Mouse (Mus musculus) small intestine, adult 2 months (tissue): ENCODE results near the gene Abcg3. TPM values are rescaled to one million over a fixed set of nuclear protein-coding genes. Genes with fewer than 3 reads are reported as not detected.

ENCODE experiments used
- H3K27ac ChIP-seq: fragments of 200-500 bp; 2 replicates; pipeline ENCODE4 v1.5.1; 2012; ENCODE audit warnings: low read depth, low read length, control low read depth, inconsistent platforms; ENCODE audit not compliant: insufficient read depth
- H3K27me3 ChIP-seq: fragments of 200-500 bp; 2 replicates; pipeline ENCODE4 v1.6.1; 2012; ENCODE audit warnings: mild to moderate bottlenecking, moderate library complexity, low read length, inconsistent platforms; ENCODE audit not compliant: control insufficient read depth, insufficient read depth
- H3K36me3 ChIP-seq: fragments of 200-500 bp; 2 replicates; pipeline ENCODE4 v1.6.1; 2012; ENCODE audit warnings: mild to moderate bottlenecking, low read length, control low read depth, inconsistent platforms; ENCODE audit not compliant: control insufficient read depth, insufficient read depth
- H3K4me1 ChIP-seq: fragments of 200-500 bp; 2 replicates; pipeline ENCODE4 v1.6.1; 2012; ENCODE audit warnings: low read length, inconsistent platforms, mixed read lengths; ENCODE audit not compliant: control insufficient read depth, insufficient read depth, insufficient read length
- H3K4me3 ChIP-seq: fragments of 200-500 bp; 2 replicates; pipeline ENCODE4 v1.5.1; 2012; ENCODE audit warnings: low read depth, mild to moderate bottlenecking, control low read depth, inconsistent platforms, low read length, moderate library complexity
- CTCF ChIP-seq: fragments of 200-500 bp; IDR thresholded peaks from 2 replicates; pipeline ENCODE4 v1.5.1; 2012; ENCODE audit warnings: low read depth, mild to moderate bottlenecking, control low read depth, inconsistent platforms, low read length, moderate library complexity, mixed read lengths; ENCODE audit not compliant: insufficient replicate concordance, insufficient read length; ENCODE audit errors: extremely low read depth
- POLR2A ChIP-seq: fragments of 200-500 bp; IDR thresholded peaks from 2 replicates; pipeline ENCODE4 v1.6.1; 2012; ENCODE audit warnings: low read depth, mild to moderate bottlenecking, control low read depth, inconsistent platforms, low read length, moderate library complexity
- WGBS: fragments of 180-500 bp; shearing (Covaris S2); methylation state at CpG from one replicate; pipeline ENCODE4 v1.1.7; 2018; 5-methylcytosine and 5-hydroxymethylcytosine counted together
- polyA plus RNA-seq: library from polyadenylated mRNA; depleted of rRNA; stranded (reverse); fragments of >200 nt; gene quantifications from 2 replicates; pipeline ENCODE4 v1.2.3, GENCODE M21; 2012; rRNA removed

Abcg3 gene
- polyA plus RNA-seq, result 0.19 and 0.52 TPM in 2 replicates

- no peaks in the 10 kb centered on the region for H3K36me3 ChIP-seq
- WGBS, result 25% methylated on average over 12 of the region's 12 CpGs
- TF ChIP-seq POLR2A (0 out of 2 replicates have a peak, but pooled peaks have one; percentile 23), CTCF (no peak)
- peak within 1 kb of the TSS; percentile 35 for H3K27ac ChIP-seq
- no peaks in the 10 kb centered on the region for H3K27me3 ChIP-seq
- H3K4me1 ChIP-seq, result no peaks in the 10 kb centered on the region
- peak within 1 kb of the TSS; percentile 45 for H3K4me3 ChIP-seq
Observed at GRCm38 (mm10) chr5:104982535-104982934, at the start of gene Abcg3. TSS of gene Abcg3 (minus strand) at chr5:104982718.

DNA sequence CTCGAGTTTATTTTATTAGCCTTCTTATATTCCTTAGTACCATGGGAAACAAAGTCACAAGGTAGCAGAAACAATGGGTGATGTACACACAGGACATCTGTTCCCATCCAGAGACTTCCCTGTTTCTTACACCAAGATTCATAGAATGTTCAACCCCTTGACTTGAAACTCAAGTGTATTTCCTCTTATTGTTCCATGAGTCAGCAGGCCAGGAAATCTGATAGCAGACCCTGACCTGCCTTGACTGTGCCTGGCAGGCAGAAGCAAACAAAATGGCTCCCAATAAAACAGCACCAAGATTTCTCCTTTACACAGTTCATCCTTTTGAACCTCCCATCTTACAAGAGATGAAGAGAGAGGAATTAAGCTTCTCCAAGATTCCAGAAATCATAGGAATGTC lies 30.0 kb upstream of the Abcg3 start:
- no peak overlapping the region for H3K27ac ChIP-seq
- TF ChIP-seq CTCF (no peak), POLR2A (no peak)
- H3K4me3 ChIP-seq, result no peak overlapping the region
- 70% methylated on average over 1 of the region's 1 CpGs for WGBS
- H3K4me1 ChIP-seq, result no peaks in the 10 kb centered on the region
- no peaks in the 10 kb centered on the region for H3K27me3 ChIP-seq
- 0 out of 2 replicates have a peak, but pooled peaks cover 1% of the 10 kb centered on the region for H3K36me3 ChIP-seq

- 80% methylated on average over 4 of the region's 4 CpGs for WGBS
- H3K4me1 ChIP-seq, result no peaks in the 10 kb centered on the region
Observed at GRCm38 (mm10) chr5:105011570-105011969, 29.1 kb upstream of the Abcg3 start.

DNA sequence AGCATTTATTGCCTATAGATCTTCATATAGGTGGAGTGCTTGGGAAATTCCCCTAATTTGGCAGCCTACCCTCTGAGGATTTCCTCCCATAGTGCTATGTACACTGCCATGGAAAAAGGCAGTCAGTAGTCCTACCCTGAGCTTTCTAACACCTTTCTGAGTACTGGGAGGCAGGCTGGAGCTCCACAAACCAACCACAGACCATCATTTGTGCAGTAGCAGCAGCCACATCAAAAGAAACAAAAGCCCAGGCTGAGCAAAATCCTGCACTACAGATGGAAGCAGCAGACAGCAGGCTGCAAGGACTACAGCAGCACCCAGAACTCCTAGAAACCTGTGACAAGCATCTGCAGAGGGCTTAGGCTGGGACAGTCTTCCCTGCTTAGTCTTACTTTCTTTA lies 27.9 kb upstream of the Abcg3 start:
- H3K4me1 ChIP-seq, result no peaks in the 10 kb centered on the region
- no peak overlapping the region for H3K27ac ChIP-seq
- 0 out of 2 replicates have a peak, but pooled peaks cover 1% of the 10 kb centered on the region for H3K36me3 ChIP-seq
- TF ChIP-seq CTCF (no peak), POLR2A (no peak)
- H3K4me3 ChIP-seq, result no peak overlapping the region
- no peaks in the 10 kb centered on the region for H3K27me3 ChIP-seq

More at GRCm38 (mm10) chr5:105011570-105011969, 29.1 kb upstream of the Abcg3 start:
- Histone ChIP-seq H3K27me3 (no peaks in the 10 kb centered on the region), H3K4me3 (no peak overlapping the region), H3K27ac (no peak overlapping the region), H3K36me3 (0 out of 2 replicates have a peak, but pooled peaks cover 1% of the 10 kb centered on the region)
- no peak for TF ChIP-seq POLR2A
- no peak for TF ChIP-seq CTCF

- H3K36me3 ChIP-seq, result no peaks in the 10 kb centered on the region
Observed at GRCm38 (mm10) chr5:104989411-104989810, 6.9 kb upstream of the Abcg3 start.

GRCm38 (mm10) chr5:104988000-104988399 lies 5.5 kb upstream of the Abcg3 start:
- H3K27ac ChIP-seq, result 0 out of 2 replicates have a peak overlapping the region, but pooled peaks have one; percentile 1
- H3K4me3 ChIP-seq, result no peak overlapping the region
- WGBS, result 48% methylated on average over 2 of the region's 2 CpGs
- no peaks in the 10 kb centered on the region for H3K4me1 ChIP-seq
- no peaks in the 10 kb centered on the region for H3K27me3 ChIP-seq
- H3K36me3 ChIP-seq, result no peaks in the 10 kb centered on the region
- TF ChIP-seq CTCF (no peak), POLR2A (no peak)

More at GRCm38 (mm10) chr5:104989411-104989810, 6.9 kb upstream of the Abcg3 start:
- H3K4me3 ChIP-seq, result no peak overlapping the region
- WGBS, result 82% methylated on average over 2 of the region's 2 CpGs
- H3K4me1 ChIP-seq, result no peaks in the 10 kb centered on the region
- no peaks in the 10 kb centered on the region for H3K27me3 ChIP-seq
- TF ChIP-seq POLR2A (no peak), CTCF (no peak)
- H3K27ac ChIP-seq, result no peak overlapping the region

GRCm38 (mm10) chr5:104986706-104987105 lies 4.2 kb upstream of the Abcg3 start:
- WGBS, result 37% methylated on average over 1 of the region's 1 CpGs

DNA sequence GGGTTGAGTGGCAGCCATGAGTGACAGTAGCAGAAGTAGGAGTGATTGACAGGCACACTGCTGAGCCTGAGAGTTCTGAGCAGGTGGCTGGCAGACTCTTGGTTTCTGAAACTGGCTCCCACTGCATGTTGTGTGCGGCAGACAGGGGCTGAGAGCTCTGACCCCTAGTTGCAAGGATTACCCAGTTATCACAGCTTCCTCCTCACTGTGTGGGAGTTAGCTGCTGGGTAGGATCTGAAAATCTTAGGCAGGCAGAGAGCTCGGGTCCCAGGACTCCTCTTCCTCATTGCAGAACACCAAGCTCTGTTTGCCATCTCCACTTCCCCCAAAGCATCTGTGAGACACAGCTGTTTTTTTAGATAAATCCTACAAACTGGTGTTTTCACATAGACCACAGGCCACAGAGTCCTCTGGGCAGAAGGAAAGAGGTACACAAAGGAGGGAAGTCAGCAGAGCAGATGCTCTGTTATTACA lies 3.4 kb downstream of the Abcg3 start:
- WGBS, result 58% methylated on average over 2 of the region's 2 CpGs
- H3K36me3 ChIP-seq, result no peaks in the 10 kb centered on the region
- TF ChIP-seq CTCF, result no peak
- no peak for TF ChIP-seq POLR2A
- no peaks in the 10 kb centered on the region for H3K27me3 ChIP-seq
- H3K27ac ChIP-seq, result no peak overlapping the region
- H3K4me3 ChIP-seq, result no peak overlapping the region
- no peaks in the 10 kb centered on the region for H3K4me1 ChIP-seq

More at GRCm38 (mm10) chr5:104986706-104987105, 4.2 kb upstream of the Abcg3 start:
- Histone ChIP-seq H3K27me3 (no peaks in the 10 kb centered on the region), H3K36me3 (no peaks in the 10 kb centered on the region), H3K27ac (no peak overlapping the region), H3K4me3 (no peak overlapping the region), H3K4me1 (no peaks in the 10 kb centered on the region)
- TF ChIP-seq CTCF (no peak), POLR2A (no peak)
